Mouse (Mus musculus): ENCODE data around the gene Edem1. TPM values are rescaled to one million over a fixed set of nuclear protein-coding genes. Genes with fewer than 3 reads are reported as not detected.

Gene Edem1
- polyA plus RNA-seq, 1 experiment from 2014 or later, result 7.4 TPM

- Histone ChIP-seq H3K9ac (replicated peaks; ENCODE audit: low read depth, low read length) (no peak overlapping the region), H3K9me3 (ENCODE audit: control insufficient read depth, low read length) (no peaks in the 10 kb centered on the region), H3K4me2 (ENCODE audit: low read depth, low read length) (no peak overlapping the region), H3K4me1 (ENCODE audit: control insufficient read depth, insufficient read depth, low read length) (no peaks in the 10 kb centered on the region), H3K27me3 (ENCODE audit: control insufficient read depth, insufficient read depth, low read length) (no peaks in the 10 kb centered on the region), H3K27ac (ENCODE audit: low read depth, low read length) (no peak overlapping the region), H3K36me3 (ENCODE audit: control insufficient read depth, insufficient read depth, low read length) (0 out of 2 replicates have a peak, but pooled peaks cover 3% of the 10 kb centered on the region), H3K4me3 (ENCODE audit: low read depth, low read length) (no peak overlapping the region)
- 94% methylated on average over 4 of the region's 4 CpGs for WGBS
- no peak for ATAC-seq (ENCODE audit: low read depth)
Measured at GRCm38 (mm10) chr6:108837081-108837480, 8.6 kb downstream of the Edem1 start.

GRCm38 (mm10) chr6:108837958-108838357 lies 9.5 kb downstream of the Edem1 start:
- Histone ChIP-seq H3K27ac (ENCODE audit: low read depth, low read length) (no peak overlapping the region), H3K4me3 (ENCODE audit: low read depth, low read length) (no peak overlapping the region), H3K4me2 (ENCODE audit: low read depth, low read length) (no peak overlapping the region), H3K9me3 (ENCODE audit: control insufficient read depth, low read length) (no peaks in the 10 kb centered on the region), H3K9ac (replicated peaks; ENCODE audit: low read depth, low read length) (no peak overlapping the region), H3K36me3 (ENCODE audit: control insufficient read depth, insufficient read depth, low read length) (0 out of 2 replicates have a peak, but pooled peaks cover 3% of the 10 kb centered on the region), H3K4me1 (ENCODE audit: control insufficient read depth, insufficient read depth, low read length) (no peaks in the 10 kb centered on the region), H3K27me3 (ENCODE audit: control insufficient read depth, insufficient read depth, low read length) (no peaks in the 10 kb centered on the region)
- no peak for ATAC-seq (ENCODE audit: low read depth)
- WGBS, result 91% methylated on average over 4 of the region's 4 CpGs

GRCm38 (mm10) chr6:108839432-108839831 lies 11.0 kb downstream of the Edem1 start:
- Histone ChIP-seq H3K36me3 (ENCODE audit: control insufficient read depth, insufficient read depth, low read length) (0 out of 2 replicates have a peak, but pooled peaks cover 8% of the 10 kb centered on the region), H3K9ac (replicated peaks; ENCODE audit: low read depth, low read length) (no peak overlapping the region), H3K27me3 (ENCODE audit: control insufficient read depth, insufficient read depth, low read length) (no peaks in the 10 kb centered on the region), H3K4me1 (ENCODE audit: control insufficient read depth, insufficient read depth, low read length) (no peaks in the 10 kb centered on the region), H3K4me3 (ENCODE audit: low read depth, low read length) (no peak overlapping the region), H3K4me2 (ENCODE audit: low read depth, low read length) (no peak overlapping the region), H3K9me3 (ENCODE audit: control insufficient read depth, low read length) (no peaks in the 10 kb centered on the region), H3K27ac (ENCODE audit: low read depth, low read length) (no peak overlapping the region)
- WGBS, result 90% methylated on average over 4 of the region's 4 CpGs
- ATAC-seq (ENCODE audit: low read depth), result no peak

DNA sequence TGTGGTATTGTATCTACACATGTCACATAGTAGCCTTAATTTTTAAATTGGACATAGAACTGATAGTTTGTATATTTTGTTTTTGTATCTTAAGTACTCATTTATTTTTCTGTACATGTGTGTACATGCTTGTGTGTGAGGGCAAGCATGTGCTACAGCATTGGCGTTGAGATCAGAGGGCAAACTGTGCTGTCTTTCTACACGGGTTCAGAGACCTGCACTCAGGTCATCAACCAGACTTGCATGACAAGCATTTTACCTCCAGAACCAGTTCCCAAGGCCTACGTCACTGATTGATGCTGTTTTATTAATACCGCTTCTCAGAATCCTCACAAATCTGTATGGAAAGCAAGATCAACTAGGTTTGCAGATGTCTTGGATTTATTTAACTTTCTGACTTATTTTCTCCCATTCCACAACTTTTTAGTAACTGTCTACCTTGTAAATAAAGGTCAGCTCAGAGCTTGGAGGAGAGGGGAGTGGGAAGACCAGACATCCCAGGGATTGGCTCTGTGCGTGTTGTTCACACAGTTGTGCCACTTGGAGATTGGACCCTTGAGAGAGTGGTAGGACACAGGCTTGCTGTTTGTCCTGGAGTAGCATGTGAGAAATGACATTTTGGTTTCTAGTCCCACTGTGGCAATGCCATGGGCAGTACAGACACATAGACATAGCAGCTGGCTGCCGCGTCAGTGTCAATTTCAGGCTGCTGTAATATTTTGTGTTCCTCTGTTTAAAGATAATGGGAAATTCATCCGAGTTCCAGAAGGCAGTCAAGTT lies 12.6 kb downstream of the Edem1 start:
- H3K4me1 ChIP-seq (ENCODE audit: control insufficient read depth, insufficient read depth, low read length), result no peaks in the 10 kb centered on the region
- H3K36me3 ChIP-seq (ENCODE audit: control insufficient read depth, insufficient read depth, low read length), result 0 out of 2 replicates have a peak, but pooled peaks cover 8% of the 10 kb centered on the region
- H3K4me2 ChIP-seq (ENCODE audit: low read depth, low read length), result no peak overlapping the region
- H3K27me3 ChIP-seq (ENCODE audit: control insufficient read depth, insufficient read depth, low read length), result no peaks in the 10 kb centered on the region
- H3K27ac ChIP-seq (ENCODE audit: low read depth, low read length), result no peak overlapping the region
- no peak for ATAC-seq (ENCODE audit: low read depth)
- no peaks in the 10 kb centered on the region for H3K9me3 ChIP-seq (ENCODE audit: control insufficient read depth, low read length)
- 95% methylated on average over 8 of the region's 8 CpGs for WGBS
- no peak overlapping the region for H3K9ac ChIP-seq (replicated peaks; ENCODE audit: low read depth, low read length)
- no peak overlapping the region for H3K4me3 ChIP-seq (ENCODE audit: low read depth, low read length)

GRCm38 (mm10) chr6:108843664-108844063 lies 15.2 kb downstream of the Edem1 start:
- no peak overlapping the region for H3K4me2 ChIP-seq (ENCODE audit: low read depth, low read length)
- no peaks in the 10 kb centered on the region for H3K4me1 ChIP-seq (ENCODE audit: control insufficient read depth, insufficient read depth, low read length)
- no peaks in the 10 kb centered on the region for H3K27me3 ChIP-seq (ENCODE audit: control insufficient read depth, insufficient read depth, low read length)
- no peak overlapping the region for H3K27ac ChIP-seq (ENCODE audit: low read depth, low read length)
- WGBS, result 43% methylated on average over 1 of the region's 1 CpGs
- H3K9ac ChIP-seq (replicated peaks; ENCODE audit: low read depth, low read length), result no peak overlapping the region
- H3K36me3 ChIP-seq (ENCODE audit: control insufficient read depth, insufficient read depth, low read length), result peaks cover 10% of the 10 kb centered on the region; the same call in 1 of the 2 replicates
- H3K4me3 ChIP-seq (ENCODE audit: low read depth, low read length), result no peak overlapping the region
- no peak for ATAC-seq (ENCODE audit: low read depth)
- H3K9me3 ChIP-seq (ENCODE audit: control insufficient read depth, low read length), result no peaks in the 10 kb centered on the region

DNA sequence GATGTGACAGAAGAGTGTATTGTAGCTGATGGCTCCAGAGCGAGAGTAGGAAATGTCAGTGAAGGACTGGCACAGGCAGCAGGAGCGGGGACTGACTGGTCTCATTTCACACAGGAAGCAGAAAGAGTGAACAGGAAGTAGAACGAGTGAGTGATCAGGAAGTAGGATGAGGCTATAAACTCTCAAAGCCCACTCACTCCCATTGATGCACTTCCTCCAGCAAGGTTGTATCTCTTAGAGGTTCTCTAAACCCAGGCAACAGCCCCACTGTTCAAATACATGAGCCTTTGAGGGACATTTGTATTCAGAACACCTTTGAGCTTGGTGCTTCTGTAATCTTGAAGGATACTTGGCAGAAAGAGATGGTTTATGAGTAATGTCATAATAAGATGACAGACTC lies 15.7 kb downstream of the Edem1 start:
- no peak for ATAC-seq (ENCODE audit: low read depth)
- Histone ChIP-seq H3K9ac (replicated peaks; ENCODE audit: low read depth, low read length) (no peak overlapping the region), H3K27me3 (ENCODE audit: control insufficient read depth, insufficient read depth, low read length) (no peaks in the 10 kb centered on the region), H3K4me3 (ENCODE audit: low read depth, low read length) (no peak overlapping the region), H3K36me3 (ENCODE audit: control insufficient read depth, insufficient read depth, low read length) (peaks cover 12% of the 10 kb centered on the region; the same call in 1 of the 2 replicates), H3K4me1 (ENCODE audit: control insufficient read depth, insufficient read depth, low read length) (no peaks in the 10 kb centered on the region), H3K4me2 (ENCODE audit: low read depth, low read length) (no peak overlapping the region), H3K9me3 (ENCODE audit: control insufficient read depth, low read length) (no peaks in the 10 kb centered on the region), H3K27ac (ENCODE audit: low read depth, low read length) (no peak overlapping the region)
- WGBS, result 91% methylated on average over 3 of the region's 3 CpGs

DNA sequence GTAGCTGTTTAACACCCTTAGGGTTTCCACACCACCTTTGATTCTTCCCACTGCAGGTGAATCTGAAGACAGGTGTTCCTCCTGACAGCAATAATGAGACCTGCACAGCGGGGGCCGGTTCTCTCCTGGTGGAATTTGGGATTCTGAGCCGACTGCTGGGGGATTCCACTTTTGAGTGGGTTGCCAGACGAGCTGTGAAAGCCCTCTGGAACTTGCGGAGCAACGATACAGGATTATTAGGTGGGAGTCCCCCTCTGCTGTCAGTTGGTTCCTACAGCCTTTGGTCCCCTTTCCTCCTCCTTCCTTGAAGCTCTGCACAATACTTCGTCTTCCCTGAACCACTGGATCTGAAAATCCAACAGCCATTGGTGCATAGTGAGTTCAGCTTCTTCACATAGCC lies 16.3 kb downstream of the Edem1 start:
- no peaks in the 10 kb centered on the region for H3K4me1 ChIP-seq (ENCODE audit: control insufficient read depth, insufficient read depth, low read length)
- H3K9me3 ChIP-seq (ENCODE audit: control insufficient read depth, low read length), result no peaks in the 10 kb centered on the region
- H3K27me3 ChIP-seq (ENCODE audit: control insufficient read depth, insufficient read depth, low read length), result no peaks in the 10 kb centered on the region
- H3K27ac ChIP-seq (ENCODE audit: low read depth, low read length), result no peak overlapping the region
- 86% methylated on average over 7 of the region's 7 CpGs for WGBS
- no peak overlapping the region for H3K9ac ChIP-seq (replicated peaks; ENCODE audit: low read depth, low read length)
- H3K36me3 ChIP-seq (ENCODE audit: control insufficient read depth, insufficient read depth, low read length), result peaks cover 12% of the 10 kb centered on the region; the same call in 1 of the 2 replicates
- no peak for ATAC-seq (ENCODE audit: low read depth)
- no peak overlapping the region for H3K4me3 ChIP-seq (ENCODE audit: low read depth, low read length)
- H3K4me2 ChIP-seq (ENCODE audit: low read depth, low read length), result no peak overlapping the region

DNA sequence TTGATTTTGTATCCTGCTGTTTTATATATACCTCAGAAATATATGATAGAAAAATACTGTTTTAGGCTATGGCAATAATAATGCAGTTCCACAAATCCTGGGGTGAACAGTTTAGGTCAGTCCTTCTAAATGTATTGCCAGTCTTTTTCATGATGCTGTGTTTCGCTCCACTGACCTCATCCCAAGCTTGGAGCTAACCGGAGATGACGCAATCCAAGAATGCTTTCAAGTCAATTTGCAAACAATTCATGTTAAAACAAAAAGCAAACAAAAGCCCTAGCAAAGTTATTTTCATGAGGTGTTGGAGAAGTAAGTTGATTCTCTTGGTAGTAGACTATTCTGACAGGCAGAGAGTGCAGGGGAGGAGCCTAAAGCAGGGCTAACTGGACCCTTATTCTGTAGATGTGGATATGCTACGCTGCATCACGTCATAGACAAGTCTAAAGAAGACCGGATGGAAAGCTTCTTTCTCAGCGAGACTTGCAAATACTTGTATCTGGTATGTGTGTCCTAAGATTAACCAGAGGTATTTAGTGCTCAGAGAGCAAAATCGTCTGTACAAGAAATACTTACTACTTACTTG lies 23.7 kb downstream of the Edem1 start:
- Histone ChIP-seq H3K9me3 (ENCODE audit: control insufficient read depth, low read length) (no peaks in the 10 kb centered on the region), H3K27ac (ENCODE audit: low read depth, low read length) (no peak overlapping the region), H3K4me2 (ENCODE audit: low read depth, low read length) (no peak overlapping the region), H3K9ac (replicated peaks; ENCODE audit: low read depth, low read length) (no peak overlapping the region), H3K36me3 (ENCODE audit: control insufficient read depth, insufficient read depth, low read length) (peaks cover 32% of the 10 kb centered on the region), H3K4me3 (ENCODE audit: low read depth, low read length) (no peak overlapping the region), H3K4me1 (ENCODE audit: control insufficient read depth, insufficient read depth, low read length) (no peaks in the 10 kb centered on the region), H3K27me3 (ENCODE audit: control insufficient read depth, insufficient read depth, low read length) (no peaks in the 10 kb centered on the region)
- no peak for ATAC-seq (ENCODE audit: low read depth)
- 95% methylated on average over 8 of the region's 8 CpGs for WGBS

GRCm38 (mm10) chr6:108852986-108853385 lies 24.5 kb downstream of the Edem1 start:
- Histone ChIP-seq H3K27ac (ENCODE audit: low read depth, low read length) (no peak overlapping the region), H3K9me3 (ENCODE audit: control insufficient read depth, low read length) (no peaks in the 10 kb centered on the region), H3K36me3 (ENCODE audit: control insufficient read depth, insufficient read depth, low read length) (peaks cover 32% of the 10 kb centered on the region), H3K27me3 (ENCODE audit: control insufficient read depth, insufficient read depth, low read length) (no peaks in the 10 kb centered on the region), H3K4me1 (ENCODE audit: control insufficient read depth, insufficient read depth, low read length) (no peaks in the 10 kb centered on the region), H3K9ac (replicated peaks; ENCODE audit: low read depth, low read length) (no peak overlapping the region), H3K4me2 (ENCODE audit: low read depth, low read length) (no peak overlapping the region), H3K4me3 (ENCODE audit: low read depth, low read length) (no peak overlapping the region)
- ATAC-seq (ENCODE audit: low read depth), result no peak
- 97% methylated on average over 5 of the region's 5 CpGs for WGBS

All from neural tube, embryonic 14.5 days (tissue).